ENCODE assay signal across 8 mouse cellular contexts in genomic region chr7:63936986-63937235, GRCm38 (mm10). TPM values are rescaled to one million over a fixed set of nuclear protein-coding genes. Genes with fewer than 3 reads are reported as not detected.
DNase-seq lines count a peak whose midpoint lies in the region; ATAC-seq and TF ChIP-seq lines count a peak whose summit lies in the region.

No protein-coding gene starts in this region.

- no peaks in the 10 kb centered on the region for H3K9me3 ChIP-seq in kidney, embryonic 14.5 days (ENCODE audit: control insufficient read depth, low read length)
- H3K9me3 ChIP-seq in hindbrain, embryonic 14.5 days (ENCODE audit: control insufficient read depth, low read length) = no peaks in the 10 kb centered on the region
- H3K9me3 ChIP-seq in midbrain, embryonic 15.5 days = no peaks in the 10 kb centered on the region

- no peaks in the 10 kb centered on the region for H3K36me3 ChIP-seq in kidney, embryonic 14.5 days (ENCODE audit: control insufficient read depth, insufficient read depth, low read length)
- no peaks in the 10 kb centered on the region for H3K36me3 ChIP-seq in hindbrain, embryonic 14.5 days (replicated peaks; ENCODE audit: control insufficient read depth, insufficient read depth)
- H3K36me3 ChIP-seq in midbrain, embryonic 15.5 days (replicated peaks) = no peaks in the 10 kb centered on the region

- H3K27me3 ChIP-seq in kidney, embryonic 14.5 days (ENCODE audit: control insufficient read depth, insufficient read depth, low read length) = no peaks in the 10 kb centered on the region
- H3K27me3 ChIP-seq in hindbrain, embryonic 14.5 days (ENCODE audit: control insufficient read depth, insufficient read depth, low read length) = no peaks in the 10 kb centered on the region
- H3K27me3 ChIP-seq in midbrain, embryonic 15.5 days (replicated peaks) = no peaks in the 10 kb centered on the region

- no peak for ATAC-seq in kidney, embryonic 14.5 days (ENCODE audit: low FRiP score, low TSS enrichment)
- ATAC-seq in hindbrain, embryonic 14.5 days (ENCODE audit: low FRiP score) = no peak
- ATAC-seq in midbrain, embryonic 15.5 days (replicated peaks) = no peak

- no peak for DNase-seq in kidney, adult 8-10 months
- DNase-seq in hindbrain, embryonic 14.5 days (ENCODE audit: low spot score) = no peak
- DNase-seq in layer of hippocampus, adult 9-10 months (ENCODE audit: low spot score) = no peak
- DNase-seq in ovary, postnatal 10 days (ENCODE audit: low spot score) = no peak
- no peak for DNase-seq in thymus, postnatal 36 days

- peak overlapping the region; percentile 83 for H3K9ac ChIP-seq in kidney, embryonic 14.5 days (ENCODE audit: low read depth, low read length)
- H3K9ac ChIP-seq in hindbrain, embryonic 14.5 days = peak overlapping the region; percentile 91
- H3K9ac ChIP-seq in midbrain, embryonic 15.5 days = peak overlapping the region; percentile 91

- H3K4me1 ChIP-seq in kidney, embryonic 14.5 days (ENCODE audit: control insufficient read depth, insufficient read depth, low read length) = 0 out of 2 replicates have a peak, but pooled peaks cover 11% of the 10 kb centered on the region
- peaks cover 12% of the 10 kb centered on the region for H3K4me1 ChIP-seq in bone marrow, adult 2 months (ENCODE audit: control insufficient read depth, insufficient read depth, low read length)
- H3K4me1 ChIP-seq in hindbrain, embryonic 14.5 days (replicated peaks; ENCODE audit: control insufficient read depth, insufficient read depth, low read length) = peaks cover 32% of the 10 kb centered on the region
- peaks cover 35% of the 10 kb centered on the region for H3K4me1 ChIP-seq in midbrain, embryonic 15.5 days

- H3K4me3 ChIP-seq in kidney, embryonic 14.5 days (ENCODE audit: low read length) = peak overlapping the region; percentile 75
- peak overlapping the region; percentile 93 for H3K4me3 ChIP-seq in bone marrow, adult 2 months (replicated peaks; ENCODE audit: control insufficient read depth, low read depth, low read length)
- peak overlapping the region; percentile 97 for H3K4me3 ChIP-seq in hindbrain, embryonic 14.5 days (replicated peaks; ENCODE audit: low read length)
- H3K4me3 ChIP-seq in midbrain, embryonic 15.5 days = peak overlapping the region; percentile 87

- no peak for TF ChIP-seq CTCF in bone marrow, adult 2 months (IDR thresholded peaks at IDR 0.05; ENCODE audit: control insufficient read depth, insufficient read depth, low read length)

- peak; percentile 54; the same call in 1 of the 2 replicates for TF ChIP-seq POLR2A in bone marrow, adult 2 months (IDR thresholded peaks at IDR 0.05; ENCODE audit: borderline replicate concordance, control insufficient read depth, low read depth, low read length)

- WGBS in kidney, embryonic 14.5 days = under 1% methylated on average over 11 of the region's 11 CpGs
- 0% methylated on average over 11 of the region's 11 CpGs for WGBS in bone marrow, adult 2 months
- WGBS in hindbrain, embryonic 14.5 days = under 1% methylated on average over 11 of the region's 11 CpGs
- WGBS in midbrain, embryonic 15.5 days = 0% methylated on average over 11 of the region's 11 CpGs

- peak overlapping the region; percentile 93 for H3K4me2 ChIP-seq in kidney, embryonic 14.5 days (replicated peaks; ENCODE audit: low read depth, low read length)
- H3K4me2 ChIP-seq in hindbrain, embryonic 14.5 days (replicated peaks) = peak overlapping the region; percentile 86
- H3K4me2 ChIP-seq in midbrain, embryonic 15.5 days = peak overlapping the region; percentile 95

- peak overlapping the region; percentile 84 for H3K27ac ChIP-seq in kidney, embryonic 14.5 days (ENCODE audit: low read depth, low read length)
- H3K27ac ChIP-seq in bone marrow, adult 2 months (ENCODE audit: control insufficient read depth, insufficient read depth, low read depth, low read length, poor library complexity) = peak overlapping the region; percentile 98
- H3K27ac ChIP-seq in hindbrain, embryonic 14.5 days = peak overlapping the region; percentile 97
- H3K27ac ChIP-seq in midbrain, embryonic 15.5 days = peak overlapping the region; percentile 92

RNA-seq across cellular contexts. Expression of gene Klf13, which starts 1.8 kb away (rescaled TPM):
- 23.0 and 23.2 TPM in 2 replicates for polyA plus RNA-seq in kidney, embryonic 14.5 days (2014; fragmentation: Nextera tagmentation; extraction: Ambion mirVana)
- polyA plus RNA-seq in bone marrow, adult 2 months (2011; ENCODE audit: insufficient read depth, insufficient read length, low replicate concordance, missing spikeins) = 38.0 and 58.7 TPM in 2 replicates
- 25.2 and 25.4 TPM in 2 replicates for polyA plus RNA-seq in hindbrain, embryonic 14.5 days (2014; fragmentation: Nextera tagmentation; extraction: Ambion mirVana)
- polyA plus RNA-seq in midbrain, embryonic 15.5 days (2015; fragmentation: Nextera tagmentation; extraction: Ambion mirVana) = 21.7 and 23.4 TPM in 2 replicates

RNA-seq across cellular contexts. Expression of gene E030018B13Rik, which starts 20.3 kb away (rescaled TPM):
- 0.35 TPM in 1 of 2 replicates, not detected in the other for polyA plus RNA-seq in kidney, embryonic 14.5 days (2014; fragmentation: Nextera tagmentation; extraction: Ambion mirVana)
- not detected in 2 replicates for polyA plus RNA-seq in bone marrow, adult 2 months (2011; ENCODE audit: insufficient read depth, insufficient read length, low replicate concordance, missing spikeins)
- polyA plus RNA-seq in hindbrain, embryonic 14.5 days (2014; fragmentation: Nextera tagmentation; extraction: Ambion mirVana) = not detected in 2 replicates
- 0.17 and 0.23 TPM in 2 replicates for polyA plus RNA-seq in midbrain, embryonic 15.5 days (2015; fragmentation: Nextera tagmentation; extraction: Ambion mirVana)
